Mouse (Mus musculus) hindbrain, embryonic 15.5 days (tissue): Measurements from ENCODE around the gene Atl2. TPM values are rescaled to one million over a fixed set of nuclear protein-coding genes. Genes with fewer than 3 reads are reported as not detected.

ENCODE experiments used
- ATAC-seq: fragments of 200-750 bp; cut with Nextera tagmentation; 2 replicates; pipeline ENCODE4 v1.8.0; 2017; ENCODE audit warnings: low read depth, moderate number of reproducible peaks, moderate TSS enrichment; ENCODE audit not compliant: low FRiP score
- H3K27ac ChIP-seq: fragments of 300-500 bp; sonication (generic); replicated peaks from 2 replicates; pipeline ENCODE4 v1.5.1; 2015; ENCODE audit warnings: mild to moderate bottlenecking, inconsistent platforms
- H3K27me3 ChIP-seq: fragments of 300-500 bp; sonication (generic); 2 replicates; pipeline ENCODE4 v1.6.1; 2015; ENCODE audit warnings: control low read depth, inconsistent platforms
- H3K36me3 ChIP-seq: fragments of 300-500 bp; sonication (generic); 2 replicates; pipeline ENCODE4 v1.6.1; 2015; ENCODE audit warnings: control low read depth, inconsistent platforms
- H3K4me1 ChIP-seq: fragments of 300-500 bp; sonication (generic); replicated peaks from 2 replicates; pipeline ENCODE4 v1.6.1; 2015; ENCODE audit warnings: control low read depth, inconsistent platforms
- H3K4me2 ChIP-seq: fragments of 300-500 bp; sonication (generic); 2 replicates; pipeline ENCODE4 v1.6.1; 2015; ENCODE audit warnings: moderate library complexity, mild to moderate bottlenecking, inconsistent platforms
- H3K4me3 ChIP-seq: fragments of 300-500 bp; sonication (generic); 2 replicates; pipeline ENCODE4 v1.5.1; 2015; ENCODE audit warnings: mild to moderate bottlenecking, inconsistent platforms
- H3K9ac ChIP-seq: fragments of 300-500 bp; sonication (generic); 2 replicates; pipeline ENCODE4 v1.6.1; 2015; ENCODE audit warnings: inconsistent platforms
- H3K9me3 ChIP-seq: fragments of 300-500 bp; sonication (generic); 2 replicates; pipeline ENCODE4 v1.6.1; 2016; ENCODE audit warnings: control low read depth, inconsistent platforms
- WGBS: fragments of 180-500 bp; shearing (Covaris S2); methylation state at CpG from one replicate; pipeline ENCODE4 v1.1.7; 2015; 5-methylcytosine and 5-hydroxymethylcytosine counted together
- polyA plus RNA-seq: library from polyadenylated mRNA; unstranded; fragments of >200 nt; fragmentation: Nextera tagmentation; extraction: Ambion mirVana; gene quantifications from 2 replicates; pipeline ENCODE4 v1.2.1, GENCODE M21; 2015

The Atl2 gene
- polyA plus RNA-seq, 1 experiment from 2014 or later = 34.2 TPM

- Histone ChIP-seq H3K36me3 (no peaks in the 10 kb centered on the region), H3K4me2 (no peak overlapping the region), H3K9ac (no peak overlapping the region), H3K9me3 (no peaks in the 10 kb centered on the region), H3K4me3 (no peak overlapping the region), H3K4me1 (0 out of 2 replicates have a peak, but pooled peaks cover 6% of the 10 kb centered on the region), H3K27ac (no peak overlapping the region; the same call in 1 of the 2 replicates), H3K27me3 (no peaks in the 10 kb centered on the region)
- 65% methylated on average over 15 of the region's 15 CpGs for WGBS
- no peak for ATAC-seq
These were observed 23.8 kb upstream of the Atl2 start for GRCm38 (mm10) chr17:79919566-79920350.

GRCm38 (mm10) chr17:79918484-79919004 lies 22.6 kb upstream of the Atl2 start:
- H3K9me3 ChIP-seq = no peaks in the 10 kb centered on the region
- no peak for ATAC-seq
- 37% methylated on average over 9 of the region's 9 CpGs for WGBS
- no peak overlapping the region for H3K9ac ChIP-seq
- H3K36me3 ChIP-seq = no peaks in the 10 kb centered on the region
- no peak overlapping the region for H3K4me2 ChIP-seq
- H3K27ac ChIP-seq = no peak overlapping the region
- no peaks in the 10 kb centered on the region for H3K27me3 ChIP-seq
- H3K4me1 ChIP-seq = 0 out of 2 replicates have a peak, but pooled peaks cover 6% of the 10 kb centered on the region
- no peak overlapping the region for H3K4me3 ChIP-seq

- no peaks in the 10 kb centered on the region for H3K36me3 ChIP-seq
- no peak overlapping the region for H3K27ac ChIP-seq
- no peaks in the 10 kb centered on the region for H3K9me3 ChIP-seq
- no peak for ATAC-seq
- H3K4me3 ChIP-seq = no peak overlapping the region
- no peaks in the 10 kb centered on the region for H3K27me3 ChIP-seq
- 89% methylated on average over 9 of the region's 9 CpGs for WGBS
- H3K4me2 ChIP-seq = no peak overlapping the region
- H3K4me1 ChIP-seq = 0 out of 2 replicates have a peak, but pooled peaks cover 6% of the 10 kb centered on the region
- H3K9ac ChIP-seq = no peak overlapping the region
These were observed 21.1 kb upstream of the Atl2 start for GRCm38 (mm10) chr17:79916996-79917395.

GRCm38 (mm10) chr17:79912174-79912573 lies 16.3 kb upstream of the Atl2 start:
- H3K27me3 ChIP-seq = no peaks in the 10 kb centered on the region
- no peaks in the 10 kb centered on the region for H3K4me1 ChIP-seq
- no peak for ATAC-seq
- H3K27ac ChIP-seq = no peak overlapping the region
- no peaks in the 10 kb centered on the region for H3K9me3 ChIP-seq
- H3K4me3 ChIP-seq = no peak overlapping the region
- no peak overlapping the region for H3K4me2 ChIP-seq
- 74% methylated on average over 2 of the region's 2 CpGs for WGBS
- no peaks in the 10 kb centered on the region for H3K36me3 ChIP-seq
- H3K9ac ChIP-seq = no peak overlapping the region

DNA sequence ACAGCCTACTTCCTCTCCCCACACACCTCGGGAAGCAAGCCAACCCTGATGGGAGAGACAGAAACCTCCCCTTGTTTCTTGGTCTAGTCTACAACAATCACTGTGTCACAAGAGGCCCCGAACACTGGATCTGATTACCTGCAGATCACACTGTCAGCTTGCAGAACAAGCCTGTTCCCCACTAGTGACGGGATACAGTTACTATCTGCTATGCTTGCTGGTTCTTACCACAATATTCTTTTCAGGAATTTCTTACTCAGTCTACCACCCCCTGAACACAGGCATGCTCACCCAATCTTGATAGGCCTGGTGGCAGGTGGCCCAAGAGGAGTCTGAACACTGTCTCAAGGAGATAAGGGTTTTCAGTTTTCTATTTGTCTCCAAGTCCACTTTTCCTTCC lies 15.8 kb upstream of the Atl2 start:
- Histone ChIP-seq H3K27me3 (no peaks in the 10 kb centered on the region), H3K9me3 (no peaks in the 10 kb centered on the region), H3K27ac (no peak overlapping the region), H3K4me1 (no peaks in the 10 kb centered on the region), H3K9ac (no peak overlapping the region), H3K4me3 (no peak overlapping the region), H3K4me2 (no peak overlapping the region), H3K36me3 (no peaks in the 10 kb centered on the region)
- WGBS = 84% methylated on average over 3 of the region's 3 CpGs
- no peak for ATAC-seq

DNA sequence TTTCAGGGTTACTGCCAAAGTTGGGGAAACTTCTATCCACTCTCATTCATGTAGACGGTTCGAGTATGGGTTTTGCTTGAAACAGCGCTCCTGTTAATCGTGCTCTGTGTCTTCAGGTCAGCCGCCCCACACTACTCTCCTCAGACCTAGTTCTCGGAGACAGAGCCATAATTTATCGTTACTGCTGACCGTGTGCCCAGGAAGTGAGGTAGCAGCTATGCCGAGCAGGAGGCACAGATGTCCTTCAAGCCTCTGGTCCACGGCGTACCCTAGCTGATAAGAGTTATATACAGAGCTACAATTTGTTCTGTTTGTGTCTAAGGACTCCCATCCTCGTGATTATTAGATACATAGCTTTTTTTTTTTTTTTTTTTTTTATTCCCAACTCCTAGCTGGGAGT lies 13.6 kb upstream of the Atl2 start:
- Histone ChIP-seq H3K27me3 (no peaks in the 10 kb centered on the region), H3K36me3 (no peaks in the 10 kb centered on the region), H3K4me3 (no peak overlapping the region), H3K4me1 (no peaks in the 10 kb centered on the region), H3K4me2 (no peak overlapping the region), H3K27ac (no peak overlapping the region), H3K9me3 (no peaks in the 10 kb centered on the region), H3K9ac (no peak overlapping the region)
- WGBS = 91% methylated on average over 12 of the region's 12 CpGs
- ATAC-seq = no peak

DNA sequence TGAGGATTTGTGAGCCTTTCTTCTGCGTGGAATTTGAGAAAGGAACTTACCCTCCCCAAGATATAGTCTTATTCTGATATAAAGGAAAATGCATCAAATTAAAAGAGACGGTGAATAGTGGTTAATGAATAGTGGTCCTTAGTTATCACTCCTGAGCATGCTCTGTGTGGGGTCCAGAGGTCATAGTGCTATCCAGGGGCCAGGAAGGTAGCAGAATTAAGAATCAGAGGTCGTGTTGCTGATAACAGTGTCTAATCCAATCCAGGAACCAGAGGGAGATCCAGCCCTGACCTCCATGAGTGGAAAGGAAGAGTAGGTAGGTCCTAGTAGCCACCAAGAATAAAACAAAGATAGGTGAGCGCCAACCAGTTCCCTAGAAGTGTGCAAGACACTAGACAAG lies 11.8 kb upstream of the Atl2 start:
- Histone ChIP-seq H3K4me3 (no peak overlapping the region), H3K27ac (no peak overlapping the region), H3K9ac (no peak overlapping the region), H3K4me2 (no peak overlapping the region), H3K4me1 (no peaks in the 10 kb centered on the region), H3K27me3 (no peaks in the 10 kb centered on the region), H3K9me3 (no peaks in the 10 kb centered on the region), H3K36me3 (no peaks in the 10 kb centered on the region)
- 79% methylated on average over 4 of the region's 4 CpGs for WGBS
- no peak for ATAC-seq

- H3K27me3 ChIP-seq = no peaks in the 10 kb centered on the region
- no peaks in the 10 kb centered on the region for H3K4me1 ChIP-seq
- H3K9ac ChIP-seq = no peak overlapping the region
- no peak for ATAC-seq
- H3K27ac ChIP-seq = no peak overlapping the region
- H3K9me3 ChIP-seq = no peaks in the 10 kb centered on the region
- H3K4me2 ChIP-seq = no peak overlapping the region
- 95% methylated on average over 8 of the region's 8 CpGs for WGBS
- no peaks in the 10 kb centered on the region for H3K36me3 ChIP-seq
- H3K4me3 ChIP-seq = no peak overlapping the region
These were observed 11.0 kb upstream of the Atl2 start for GRCm38 (mm10) chr17:79906791-79907494.

DNA sequence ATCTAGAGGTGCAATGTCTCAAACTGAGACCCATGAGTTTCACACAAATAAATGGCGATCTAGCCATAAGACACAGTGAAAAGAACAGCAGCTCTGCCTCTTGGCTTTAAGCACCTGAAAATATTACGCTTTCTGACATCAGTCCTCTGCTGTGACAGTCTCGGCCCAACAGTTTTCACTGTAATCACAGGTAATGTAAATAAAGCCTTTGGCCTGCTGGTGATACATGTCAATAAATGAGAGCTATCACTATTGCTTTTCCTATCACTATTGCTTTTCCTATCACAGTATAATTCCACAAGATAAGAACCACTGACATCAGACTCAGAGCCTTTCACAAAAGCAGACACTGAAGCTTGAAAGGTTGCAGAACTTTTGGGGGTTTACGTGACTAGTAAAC lies 8.7 kb upstream of the Atl2 start:
- 96% methylated on average over 4 of the region's 4 CpGs for WGBS
- no peak overlapping the region for H3K27ac ChIP-seq
- no peaks in the 10 kb centered on the region for H3K27me3 ChIP-seq
- no peak overlapping the region for H3K9ac ChIP-seq
- H3K4me3 ChIP-seq = no peak overlapping the region
- no peaks in the 10 kb centered on the region for H3K4me1 ChIP-seq
- H3K4me2 ChIP-seq = no peak overlapping the region
- ATAC-seq = no peak
- H3K36me3 ChIP-seq = no peaks in the 10 kb centered on the region
- no peaks in the 10 kb centered on the region for H3K9me3 ChIP-seq

DNA sequence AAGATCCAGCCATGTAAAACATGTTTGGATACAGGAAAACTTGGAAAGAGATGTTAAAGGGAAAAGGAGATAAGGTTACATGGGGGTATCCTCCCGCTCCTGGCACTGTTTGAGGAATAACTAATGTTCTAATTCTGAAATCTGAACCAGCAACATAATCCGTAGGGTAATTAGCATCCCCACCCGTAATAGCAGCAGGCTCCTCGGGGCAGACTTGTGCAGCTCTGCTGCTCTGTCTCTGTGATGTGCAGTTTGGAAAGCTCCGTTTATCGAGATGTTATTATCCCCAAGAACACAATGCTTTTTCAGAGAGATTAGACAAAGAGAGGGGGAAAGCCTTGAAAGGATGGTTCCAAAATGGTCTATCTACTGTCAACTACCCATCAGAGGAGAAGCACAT lies 5.3 kb upstream of the Atl2 start:
- Histone ChIP-seq H3K9me3 (no peaks in the 10 kb centered on the region), H3K4me1 (no peaks in the 10 kb centered on the region), H3K27ac (no peak overlapping the region), H3K4me3 (no peak overlapping the region), H3K36me3 (no peaks in the 10 kb centered on the region), H3K9ac (no peak overlapping the region), H3K27me3 (peaks cover 12% of the 10 kb centered on the region), H3K4me2 (no peak overlapping the region)
- no peak for ATAC-seq
- 52% methylated on average over 6 of the region's 6 CpGs for WGBS

DNA sequence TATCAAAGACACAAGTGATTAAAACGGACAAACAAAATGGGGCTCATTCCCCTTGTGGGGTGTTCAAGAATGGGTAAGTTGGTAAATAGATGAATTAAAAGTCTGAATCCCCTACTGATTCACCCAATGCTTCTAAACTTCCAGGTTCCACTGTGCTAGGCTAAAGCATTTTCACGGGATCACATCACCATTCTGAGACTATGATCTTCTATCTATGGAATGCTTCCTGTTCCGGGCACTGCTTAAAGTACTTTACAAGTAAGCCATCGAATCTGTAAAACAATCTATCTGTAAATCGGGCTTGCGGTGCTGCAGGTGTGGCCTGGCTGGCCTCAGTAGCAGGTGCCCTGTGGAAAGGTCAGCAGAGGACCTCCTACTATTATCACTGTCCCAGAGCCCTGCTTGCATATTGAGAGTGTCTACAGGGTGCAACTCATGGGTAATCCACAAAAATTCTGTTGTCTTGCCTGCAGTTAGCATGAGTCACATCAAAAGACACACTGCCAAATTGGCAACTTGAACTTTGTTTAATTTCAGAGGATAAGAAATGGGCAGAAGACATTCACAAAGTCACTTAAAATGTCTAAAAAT lies 2.3 kb upstream of the Atl2 start:
- H3K4me2 ChIP-seq = no peak overlapping the region
- no peak overlapping the region for H3K9ac ChIP-seq
- H3K27ac ChIP-seq = no peak overlapping the region
- H3K4me3 ChIP-seq = no peak overlapping the region
- H3K4me1 ChIP-seq = peaks cover 16% of the 10 kb centered on the region
- no peak for ATAC-seq
- no peaks in the 10 kb centered on the region for H3K36me3 ChIP-seq
- peaks cover 12% of the 10 kb centered on the region for H3K27me3 ChIP-seq
- no peaks in the 10 kb centered on the region for H3K9me3 ChIP-seq
- WGBS = 87% methylated on average over 6 of the region's 6 CpGs

DNA sequence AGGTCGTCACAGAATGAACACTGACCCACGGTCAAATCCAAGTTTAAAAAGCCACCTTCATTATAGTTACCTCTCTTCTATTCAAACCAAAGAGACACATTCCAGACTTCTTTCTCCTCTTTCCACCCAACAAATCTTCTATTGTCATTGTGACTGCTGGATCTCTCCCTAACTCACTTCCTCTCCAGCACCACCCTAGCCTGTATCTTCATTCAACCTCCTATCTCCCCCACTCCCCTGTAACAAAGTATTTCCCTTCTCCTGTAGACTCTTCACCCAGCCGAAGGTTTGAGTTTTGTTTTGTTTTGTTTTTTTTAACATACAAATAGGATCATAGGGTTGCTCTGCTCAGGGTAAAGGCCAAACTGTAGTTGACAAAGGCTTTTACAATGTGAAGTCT lies 1.7 kb upstream of the Atl2 start:
- Histone ChIP-seq H3K9me3 (no peaks in the 10 kb centered on the region), H3K9ac (no peak overlapping the region), H3K27ac (no peak overlapping the region), H3K36me3 (no peaks in the 10 kb centered on the region), H3K4me2 (no peak overlapping the region), H3K27me3 (peaks cover 12% of the 10 kb centered on the region), H3K4me1 (peaks cover 20% of the 10 kb centered on the region), H3K4me3 (no peak overlapping the region)
- 80% methylated on average over 3 of the region's 3 CpGs for WGBS
- ATAC-seq = no peak
